Mouse (Mus musculus) kidney, adult 18-20 months (tissue): Measurements from ENCODE around the gene Zbtb18.

Experiments
- DNase-seq: peaks from one replicate; pipeline ENCODE4 v3.0.0; 2021

The Zbtb18 gene

DNA sequence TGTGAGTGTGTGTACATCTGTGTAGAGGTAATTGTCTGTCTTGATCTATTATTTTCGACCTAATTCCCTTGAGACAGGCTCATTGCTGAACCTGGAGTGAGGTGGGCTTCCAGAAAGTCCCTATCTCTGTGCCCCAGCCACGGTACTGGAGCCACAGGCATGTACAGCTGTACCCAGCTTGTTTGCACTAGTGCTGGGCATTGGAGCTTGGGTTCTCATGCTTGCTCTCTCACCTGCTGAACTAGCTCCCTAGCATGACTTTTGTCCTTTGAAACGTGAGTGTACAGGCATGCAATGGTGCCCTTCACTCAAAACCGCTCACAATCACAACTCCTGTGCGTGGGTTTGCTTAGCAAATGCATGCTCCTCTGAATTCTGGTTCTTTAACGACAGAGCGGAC lies 42.1 kb downstream of the Zbtb18 start:
- no peak for DNase-seq

DNA sequence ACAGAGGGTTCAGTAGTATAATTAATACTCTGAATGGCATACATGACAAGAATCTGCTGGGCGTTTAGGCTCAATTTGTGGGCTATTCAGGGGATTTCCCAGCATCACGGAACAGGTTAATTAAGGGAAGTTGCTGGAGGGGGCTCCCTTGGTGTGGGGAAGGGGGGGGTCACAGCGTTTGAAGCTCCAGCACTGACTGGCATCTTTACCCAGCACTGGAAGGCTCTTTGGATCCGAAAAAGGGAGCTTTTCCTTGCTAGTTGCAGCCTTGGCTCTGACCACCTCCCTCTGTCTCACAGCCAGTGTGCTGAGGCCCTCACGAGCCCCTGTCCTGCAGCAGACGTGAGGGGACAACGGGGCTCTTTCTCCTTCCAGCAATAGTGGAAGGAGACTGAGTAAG lies 42.5 kb downstream of the Zbtb18 start:
- DNase-seq, result no peak

DNA sequence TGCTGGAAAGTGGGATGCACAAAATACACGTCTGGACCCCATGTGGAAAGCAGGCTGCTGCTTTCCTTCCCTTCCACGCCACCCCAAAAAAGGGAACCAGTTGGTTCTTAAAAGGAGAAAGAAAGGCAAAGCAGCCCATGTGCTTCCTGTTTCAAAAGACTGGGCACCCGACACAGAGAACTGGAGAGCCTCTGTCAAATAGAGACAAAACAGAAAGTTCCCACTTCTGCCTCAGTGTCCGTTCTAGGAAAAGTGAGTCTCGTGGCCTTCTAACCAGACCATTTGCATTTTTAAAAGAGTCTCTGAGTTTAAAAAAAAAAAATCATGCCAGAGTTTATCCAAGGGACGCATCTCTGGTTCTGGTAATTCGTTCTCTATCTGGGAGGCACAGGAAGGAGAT lies 47.7 kb downstream of the Zbtb18 start:
- DNase-seq, result no peak

DNA sequence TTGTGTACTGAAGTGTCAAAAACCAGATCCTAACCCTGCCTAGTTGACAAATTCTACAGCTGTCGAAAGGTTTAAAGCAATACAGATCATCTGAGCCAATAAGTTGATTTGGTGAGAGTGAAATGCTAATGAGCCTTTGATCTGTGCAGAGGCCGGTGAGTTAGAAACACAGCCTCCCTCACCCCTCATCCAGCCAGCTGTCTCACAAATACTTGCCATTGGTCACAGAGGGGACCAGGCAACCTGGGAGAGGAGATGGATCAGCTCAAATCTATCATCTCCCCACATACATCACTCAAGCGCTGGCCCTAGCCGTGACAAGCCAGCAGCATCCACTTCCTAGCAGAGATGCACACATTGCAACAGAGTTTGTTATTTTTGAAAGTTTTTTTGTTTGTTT lies 48.7 kb downstream of the Zbtb18 start:
- DNase-seq, result no peak

DNA sequence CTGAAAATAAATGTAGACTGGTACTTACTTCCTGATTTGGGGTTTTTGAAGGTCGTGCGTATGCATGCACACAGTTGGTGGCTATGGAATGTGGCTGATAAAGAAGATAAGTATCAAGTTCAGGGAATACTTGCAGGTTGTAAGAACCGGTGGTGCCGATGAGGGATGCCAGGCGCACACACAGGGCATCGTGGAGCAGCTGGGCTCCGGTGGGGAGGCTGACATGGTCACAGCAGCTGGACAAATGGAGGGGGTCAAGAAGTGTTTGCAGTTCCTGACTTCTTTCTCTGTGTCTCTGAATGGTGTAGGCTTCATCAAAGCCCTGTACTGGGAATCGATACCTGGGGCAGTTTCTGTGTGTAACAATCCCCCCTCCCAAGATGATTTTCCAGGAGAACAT lies 49.1 kb downstream of the Zbtb18 start:
- DNase-seq, result no peak

DNA sequence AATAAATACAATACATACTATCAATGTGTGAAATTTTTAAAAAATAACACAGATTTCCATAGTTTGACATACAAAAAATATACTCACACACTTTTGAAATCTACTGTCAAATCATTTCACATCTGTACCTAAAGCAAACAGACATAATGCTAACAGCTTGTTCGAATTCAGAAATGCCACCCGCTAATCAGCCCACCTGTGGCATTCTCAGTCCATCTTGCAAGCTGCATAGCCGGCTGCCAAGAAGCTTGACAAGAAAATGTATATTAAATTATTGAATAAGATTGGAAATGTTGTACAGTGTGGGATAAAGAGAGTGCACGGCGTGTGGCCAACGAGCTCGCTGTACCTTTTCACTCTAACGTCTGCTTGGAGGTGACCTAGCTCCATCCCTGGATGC lies 52.2 kb downstream of the Zbtb18 start:
- DNase-seq, result no peak

DNA sequence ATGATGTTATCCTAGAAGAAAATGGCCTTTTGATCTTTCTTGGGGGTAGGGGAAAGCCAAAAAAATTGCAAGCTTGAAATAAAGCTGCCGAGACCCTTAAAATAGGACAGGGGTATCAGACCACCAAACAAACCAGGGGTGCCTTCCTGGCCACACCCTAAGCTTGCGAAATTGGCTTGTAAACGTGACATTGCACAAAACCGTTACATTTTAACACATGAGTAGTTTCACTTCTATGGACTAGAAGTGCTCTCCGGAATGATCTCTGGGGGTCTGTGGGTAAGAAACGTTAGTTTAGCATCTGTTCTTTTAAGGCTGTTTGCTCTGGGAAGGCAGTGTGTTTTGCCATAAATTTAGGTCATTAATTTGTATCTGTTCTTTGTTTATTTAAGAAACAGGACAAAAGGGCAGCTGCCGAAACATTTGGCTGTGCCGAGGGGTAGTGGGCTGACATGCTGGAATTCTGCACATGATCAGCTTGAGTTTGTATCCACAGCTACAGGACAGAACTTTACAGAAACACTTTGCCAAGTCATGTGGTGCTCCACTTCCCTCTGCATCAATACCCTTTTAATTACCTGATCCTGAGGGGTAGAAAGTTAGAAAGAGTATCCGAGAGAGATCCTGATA lies 52.9 kb downstream of the Zbtb18 start:
- DNase-seq, result no peak
